Mouse (Mus musculus) G1E-ER4 (cell line): ENCODE measurements around the gene Dock2. TPM values are rescaled to one million over a fixed set of nuclear protein-coding genes. Genes with fewer than 3 reads are reported as not detected.

Experiments used
- GATA1 ChIP-seq: IDR thresholded peaks from one replicate; pipeline ENCODE4 v1.8.0; 2012; ENCODE audit warnings: low read length, inconsistent platforms
- polyA plus RNA-seq: library from polyadenylated mRNA; stranded (reverse); fragments of >175 nt; gene quantifications from 2 replicates; pipeline ENCODE4 v1.2.3, GENCODE M21; 2012

Gene Dock2
- polyA plus RNA-seq, 1 experiment = 3.2 TPM

DNA sequence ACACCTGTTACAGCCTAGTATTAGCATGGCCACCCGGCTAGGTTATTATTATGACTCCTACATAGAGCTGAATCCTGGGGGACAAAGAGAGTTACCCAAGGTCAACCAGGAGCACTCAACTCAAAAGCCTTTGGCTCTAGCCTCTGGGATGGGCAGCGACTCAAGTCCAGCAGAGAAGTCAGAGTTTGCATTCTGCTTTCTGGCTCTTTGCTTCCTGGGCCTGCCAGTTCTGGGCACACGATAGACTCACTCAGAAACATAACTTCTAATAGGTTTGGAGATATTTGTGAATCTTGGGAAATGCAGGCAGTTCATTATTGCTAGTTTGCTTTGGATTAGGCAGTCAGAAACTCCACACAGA is 367.1 kb downstream of the Dock2 start:
- TF ChIP-seq GATA1 = no peak

DNA sequence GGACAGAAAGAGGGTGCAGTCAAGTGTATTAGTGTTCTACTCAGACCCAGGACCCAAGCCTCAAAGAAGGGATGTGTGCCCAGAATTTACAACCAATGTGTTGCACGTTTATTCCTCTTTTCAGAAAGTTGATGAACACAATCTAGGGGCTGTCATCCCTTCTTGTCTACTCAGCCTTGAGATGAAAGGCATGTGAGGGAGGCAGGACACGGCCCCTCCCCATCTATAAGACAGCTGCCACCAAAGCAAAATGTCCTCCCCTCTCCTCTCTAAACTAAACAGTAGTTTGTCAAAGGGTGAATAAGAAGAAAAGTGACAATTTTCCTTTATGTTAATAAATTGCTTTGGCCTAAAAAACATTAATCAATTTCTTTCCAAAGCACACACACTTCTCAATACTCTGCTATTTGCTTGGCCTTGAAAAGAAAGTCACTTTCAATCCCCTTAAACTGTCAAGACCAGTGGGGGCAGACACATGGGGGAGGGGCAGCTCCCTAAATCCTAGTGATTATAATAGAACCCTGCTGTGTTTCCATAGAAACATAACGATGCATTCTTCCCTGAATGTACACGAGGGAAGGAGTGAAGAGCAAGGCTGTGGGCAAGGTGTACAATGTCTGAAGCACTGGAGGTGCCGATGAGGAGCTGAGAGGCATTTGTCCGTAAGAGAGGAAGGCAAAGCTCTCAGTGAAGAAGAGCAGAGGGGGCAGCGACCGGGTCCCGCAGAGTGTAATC is 367.6 kb downstream of the Dock2 start:
- no peak for TF ChIP-seq GATA1

DNA sequence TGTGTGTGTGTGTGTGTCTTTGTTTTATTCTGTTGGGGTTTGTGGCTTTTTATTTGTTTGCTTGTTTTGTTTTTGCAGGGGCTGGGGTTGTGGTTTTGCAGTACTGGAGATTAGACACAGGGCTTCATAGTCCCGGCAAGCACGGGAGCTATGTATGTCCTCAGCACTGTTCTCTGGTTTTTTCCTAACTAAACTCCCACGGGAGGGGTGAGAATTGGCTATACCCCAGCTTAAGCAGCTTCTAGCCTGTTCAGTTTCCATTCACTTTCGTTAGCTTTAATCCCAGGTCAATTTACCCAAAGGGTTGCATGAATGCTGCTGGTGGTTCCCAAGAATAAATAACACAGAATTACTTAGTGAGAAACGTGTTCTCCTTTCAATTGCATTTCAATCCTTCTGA is 376.8 kb downstream of the Dock2 start:
- TF ChIP-seq GATA1 = no peak

DNA sequence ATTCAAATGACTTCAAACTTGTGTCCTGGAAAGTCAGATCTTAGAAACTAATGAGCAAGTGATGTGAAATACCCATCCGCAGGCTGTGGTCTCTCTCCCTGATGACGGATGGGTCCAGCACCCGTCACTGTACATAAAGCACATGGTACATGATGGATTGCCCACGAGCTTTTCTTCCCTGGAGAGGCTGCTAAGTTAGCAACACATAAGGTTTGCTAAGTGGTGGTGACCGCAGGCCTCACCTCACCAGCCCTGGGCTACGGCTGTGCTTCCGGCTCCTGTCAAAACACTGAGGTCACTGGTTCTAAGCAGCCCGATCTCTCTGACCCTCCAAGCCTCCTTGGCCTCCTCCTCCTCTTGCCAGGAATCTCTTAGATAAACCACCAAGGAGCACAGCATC is 377.4 kb downstream of the Dock2 start:
- no peak for TF ChIP-seq GATA1

DNA sequence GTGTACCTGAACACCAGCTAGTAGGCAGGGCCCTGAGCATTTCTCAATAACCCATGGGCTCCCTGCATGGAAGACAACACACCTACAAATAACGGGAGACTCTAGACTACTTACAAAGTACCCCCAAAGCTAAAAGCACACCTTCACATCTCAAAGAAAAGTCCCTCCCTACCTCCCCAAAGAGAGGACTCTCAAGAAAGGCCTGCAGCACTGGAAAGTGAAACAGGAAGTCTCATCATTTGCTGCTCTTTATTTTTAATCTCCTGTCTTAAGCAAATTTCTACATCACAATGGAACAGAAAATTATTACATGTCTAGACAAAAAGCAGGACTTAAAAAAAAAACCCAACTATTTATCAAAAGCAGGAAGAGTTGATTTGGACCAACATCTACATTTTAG is 378.4 kb downstream of the Dock2 start:
- no peak for TF ChIP-seq GATA1

DNA sequence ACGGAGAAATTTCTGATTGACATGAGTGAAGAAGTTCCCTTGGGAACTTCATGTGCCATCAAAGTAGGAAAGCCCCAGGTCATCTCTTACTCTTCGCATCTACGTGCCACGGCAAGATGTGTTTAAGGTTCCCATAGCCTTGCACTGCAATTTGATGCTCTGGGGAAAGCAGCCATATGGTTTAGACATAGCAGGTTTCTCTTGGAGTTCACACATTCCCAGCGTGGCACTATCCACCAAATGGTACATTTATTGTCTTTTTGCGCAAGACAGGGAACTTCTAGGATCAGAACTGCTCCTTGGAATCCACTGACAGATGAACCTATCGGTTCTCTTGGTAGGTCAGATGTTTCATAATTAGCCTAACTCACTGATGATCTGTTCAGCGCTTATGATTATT is 382.3 kb downstream of the Dock2 start:
- no peak for TF ChIP-seq GATA1

DNA sequence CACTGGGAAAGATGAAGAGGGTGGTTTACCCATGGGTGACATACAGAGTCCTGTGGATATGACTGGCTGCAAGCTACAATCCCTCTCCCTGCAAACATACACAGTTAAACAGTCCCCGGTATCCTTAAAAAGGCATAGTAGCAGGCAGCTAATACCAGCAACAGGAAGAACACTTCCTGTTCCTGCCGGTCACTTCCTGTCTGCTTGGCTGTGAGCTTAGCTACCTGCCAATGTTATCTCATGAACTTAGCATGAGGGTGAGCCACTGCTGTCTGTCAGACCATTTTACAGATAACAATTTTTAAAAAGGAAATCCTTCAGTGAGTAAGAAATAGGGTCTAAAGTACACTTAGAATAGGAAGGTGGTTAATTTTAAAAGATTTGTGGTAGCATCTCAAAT is 385.1 kb downstream of the Dock2 start:
- TF ChIP-seq GATA1 = no peak

DNA sequence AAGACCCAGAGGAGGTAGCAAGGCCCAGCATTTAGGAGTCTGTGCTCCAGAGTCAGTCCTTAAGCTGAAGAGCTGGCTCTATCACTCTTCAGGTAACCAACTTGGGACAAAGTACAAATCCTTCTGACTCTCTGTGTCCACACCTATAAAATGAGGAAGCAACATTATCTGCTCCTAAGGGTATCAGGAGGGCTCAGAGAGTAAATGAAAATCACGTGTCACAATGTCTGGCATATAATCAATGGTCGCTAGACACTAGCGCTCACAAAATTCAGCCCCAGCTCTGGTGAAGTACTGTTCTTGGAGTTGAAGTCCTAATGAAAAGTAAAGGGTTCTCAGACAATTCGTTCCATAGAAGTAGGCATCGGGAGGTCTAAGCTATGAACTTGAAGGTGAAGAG is 386.0 kb downstream of the Dock2 start:
- TF ChIP-seq GATA1 = no peak

DNA sequence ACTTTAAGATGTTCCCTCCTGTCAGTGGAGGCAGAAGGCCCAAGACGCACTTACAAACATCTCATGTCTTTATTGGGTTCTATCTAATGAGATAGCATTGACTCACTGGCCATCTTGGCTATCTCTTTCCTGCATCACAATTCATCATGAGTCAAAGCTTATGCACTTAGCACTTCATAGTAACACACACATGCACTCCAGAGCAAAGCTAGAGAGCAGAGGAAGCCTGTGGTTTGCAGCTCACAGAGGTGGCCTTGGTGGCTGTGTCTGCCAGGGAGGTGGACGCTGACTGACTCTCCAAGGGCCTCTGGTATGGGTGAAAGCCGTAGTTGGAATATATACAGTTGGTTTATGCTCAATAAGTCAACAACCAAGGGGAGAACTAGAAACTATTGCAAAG is 387.9 kb downstream of the Dock2 start:
- no peak for TF ChIP-seq GATA1

DNA sequence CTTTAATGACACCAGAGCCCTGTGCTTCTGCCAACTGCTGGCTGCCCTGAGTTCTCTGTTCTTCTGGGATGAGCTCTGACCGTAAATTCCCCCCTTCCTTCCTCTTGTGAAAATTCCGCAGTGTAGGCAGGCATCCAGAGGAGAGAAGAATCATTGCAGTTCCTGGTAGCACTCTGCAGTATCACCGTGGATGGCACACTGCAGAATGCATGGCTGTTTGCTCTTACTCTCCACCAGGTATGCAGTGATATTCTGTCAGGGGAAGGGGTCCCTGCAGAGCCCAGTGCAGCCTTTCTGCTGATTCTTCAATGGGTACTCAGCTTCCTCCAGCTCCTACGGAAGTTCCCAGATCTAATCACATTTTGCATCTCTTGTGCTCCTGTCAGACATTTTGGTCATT is 391.6 kb downstream of the Dock2 start:
- no peak for TF ChIP-seq GATA1

DNA sequence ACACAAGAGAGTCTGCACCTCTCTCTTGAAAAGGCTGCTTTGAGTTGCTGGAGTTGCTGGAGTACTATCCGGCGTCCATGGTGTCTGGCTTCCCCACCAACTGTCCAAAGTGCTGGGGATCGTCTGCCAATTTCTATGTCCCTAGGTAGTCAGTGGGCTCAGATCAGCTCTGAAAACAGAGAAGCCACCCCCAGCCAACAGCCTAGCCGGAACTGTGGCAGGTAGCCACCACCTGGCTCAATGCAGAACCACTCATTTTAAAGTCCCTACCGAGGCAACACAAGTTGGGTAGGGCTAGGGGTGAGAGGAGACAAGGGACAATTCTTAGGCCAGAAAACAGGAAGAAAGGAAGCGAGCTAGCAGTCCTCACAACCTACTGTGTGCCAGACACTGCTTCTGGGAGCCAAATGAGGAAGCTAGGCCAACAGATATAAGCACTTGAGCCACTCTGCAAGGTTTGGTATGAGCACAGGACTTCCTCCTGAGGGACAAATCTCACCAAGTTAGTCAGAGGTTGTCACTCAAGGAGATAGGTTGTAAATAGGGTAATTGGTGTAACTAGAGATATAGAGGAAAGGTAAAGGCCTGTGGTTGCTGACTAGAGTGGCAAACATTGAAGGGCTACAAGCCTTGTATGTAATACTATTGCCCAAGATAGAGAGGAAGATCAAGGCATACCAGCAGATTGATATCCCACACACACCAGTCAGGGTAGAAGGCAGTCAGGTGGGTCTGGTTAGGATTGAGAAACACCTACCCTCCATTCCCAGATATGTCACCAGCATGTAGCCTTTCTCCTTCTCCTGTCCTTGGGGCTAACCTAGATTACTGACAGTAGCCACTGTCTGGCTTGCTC is 394.2 kb downstream of the Dock2 start:
- TF ChIP-seq GATA1 = no peak

DNA sequence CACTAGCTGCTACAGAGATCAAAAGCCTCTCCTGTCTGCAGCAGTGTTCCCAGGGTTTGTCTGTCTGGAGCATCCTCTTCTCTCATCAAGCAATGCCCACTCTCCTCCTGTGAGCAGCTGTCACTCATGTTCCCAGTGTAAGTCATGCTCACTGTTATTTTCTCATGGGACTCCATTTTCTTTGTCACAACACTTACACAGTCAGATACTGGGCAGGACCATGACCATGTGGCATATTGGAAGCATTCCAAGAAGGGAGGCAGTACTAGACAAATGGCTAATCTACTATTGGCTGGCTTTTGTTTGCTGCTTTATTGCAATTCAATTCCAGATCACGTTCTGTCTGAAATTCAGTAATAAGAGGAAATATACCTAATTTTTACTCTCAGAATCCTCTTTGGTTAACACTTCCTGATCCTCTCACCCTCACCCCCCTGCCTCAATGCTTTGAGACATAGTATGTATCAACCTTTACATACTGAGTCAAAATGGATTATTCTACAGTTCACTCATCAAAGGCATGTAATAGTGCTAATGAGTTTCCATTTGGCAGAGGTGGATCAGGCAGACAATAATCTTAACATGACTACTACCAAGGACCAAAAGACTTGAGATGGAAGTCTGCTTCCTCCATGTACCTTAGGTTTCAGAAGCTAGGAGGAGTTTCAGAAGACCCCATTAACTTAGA is 398.5 kb downstream of the Dock2 start:
- no peak for TF ChIP-seq GATA1

DNA sequence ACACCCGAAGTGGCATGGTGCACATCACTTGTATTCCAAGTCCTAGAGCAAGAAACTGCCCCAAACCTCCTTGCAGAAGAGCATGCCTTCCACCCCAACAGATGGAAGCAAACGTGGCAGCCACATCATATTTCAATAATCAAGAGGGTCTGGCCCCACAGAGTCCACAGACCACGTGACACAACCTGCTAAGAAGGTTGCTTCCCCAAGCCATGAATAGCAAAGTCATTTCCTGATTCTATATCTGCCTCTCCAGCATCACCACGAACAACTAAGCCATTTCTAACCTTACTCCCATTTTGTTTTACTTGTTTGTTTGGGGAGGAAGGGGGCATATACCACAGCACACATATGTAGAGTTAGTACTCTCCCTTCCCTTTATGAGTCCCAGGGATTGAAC is 399.5 kb downstream of the Dock2 start:
- TF ChIP-seq GATA1 = no peak

DNA sequence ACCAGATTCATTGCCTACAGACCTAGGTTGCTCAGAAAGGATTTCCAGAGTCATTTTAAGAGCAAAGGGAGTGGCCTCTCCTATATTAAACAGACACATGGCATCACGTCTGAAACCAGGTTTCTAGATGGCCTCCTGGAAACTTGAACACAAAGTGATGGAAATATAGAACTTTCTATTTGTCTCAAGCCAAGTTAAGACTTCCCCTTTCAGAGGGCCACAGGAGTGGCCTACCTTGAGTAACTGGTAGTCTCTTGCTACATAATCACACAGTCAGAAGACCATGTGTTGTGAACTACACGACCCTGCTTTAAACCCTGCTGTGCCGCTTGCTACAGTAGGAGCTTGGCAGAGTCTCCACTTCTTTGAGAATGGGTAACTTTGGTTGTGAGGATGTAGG is 400.2 kb downstream of the Dock2 start:
- TF ChIP-seq GATA1 = no peak

DNA sequence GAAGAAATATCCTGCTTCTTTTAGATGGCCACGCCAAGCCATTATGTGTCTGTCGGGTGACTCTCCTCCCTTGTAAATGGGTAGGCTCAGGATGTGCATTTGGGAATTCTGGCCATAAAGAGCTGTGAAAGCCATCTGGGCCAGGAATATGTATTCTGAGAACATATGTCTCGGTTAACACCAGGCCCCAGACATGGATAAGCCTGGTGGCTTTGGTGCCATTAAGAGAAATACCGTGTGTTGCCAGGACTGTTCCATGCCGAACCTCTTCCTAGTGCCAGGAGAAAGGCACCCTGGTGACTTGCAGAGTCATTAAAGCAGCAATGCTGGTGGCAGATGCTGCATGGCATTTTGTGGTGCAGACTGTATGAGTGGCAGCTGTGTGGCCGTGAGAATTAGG is 406.0 kb downstream of the Dock2 start:
- no peak for TF ChIP-seq GATA1

DNA sequence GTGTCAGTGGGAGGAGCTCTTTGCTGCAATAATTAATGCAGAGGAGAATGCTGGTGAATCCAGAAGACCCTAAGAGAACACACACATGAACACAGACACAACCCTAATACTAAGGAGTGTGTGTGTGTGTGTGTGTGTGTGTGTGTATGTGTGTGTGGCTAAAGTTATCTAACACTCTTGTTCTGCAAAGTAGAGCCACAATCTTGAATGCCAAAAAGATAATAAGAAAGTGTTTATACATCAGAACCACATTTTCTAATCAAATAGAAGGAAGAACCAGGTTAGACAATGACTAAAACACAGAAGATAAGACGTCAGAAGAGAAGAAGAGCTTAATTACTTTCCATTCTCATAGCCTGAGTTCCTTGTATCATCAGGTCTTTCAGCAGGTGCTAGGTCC is 408.1 kb downstream of the Dock2 start:
- no peak for TF ChIP-seq GATA1
